Mouse (Mus musculus) liver, embryonic 14.5 days (tissue): ENCODE measurements around the gene Prpf38a.

Experiments
- CTCF ChIP-seq: IDR thresholded peaks from 2 replicates; pipeline ENCODE4 v1.5.1; 2016; ENCODE audit warnings: antibody characterized with exemption, low read depth, control low read depth
- EP300 ChIP-seq: IDR thresholded peaks from 2 replicates; pipeline ENCODE4 v1.6.1; 2016; ENCODE audit warnings: antibody characterized with exemption, low read depth

DNA sequence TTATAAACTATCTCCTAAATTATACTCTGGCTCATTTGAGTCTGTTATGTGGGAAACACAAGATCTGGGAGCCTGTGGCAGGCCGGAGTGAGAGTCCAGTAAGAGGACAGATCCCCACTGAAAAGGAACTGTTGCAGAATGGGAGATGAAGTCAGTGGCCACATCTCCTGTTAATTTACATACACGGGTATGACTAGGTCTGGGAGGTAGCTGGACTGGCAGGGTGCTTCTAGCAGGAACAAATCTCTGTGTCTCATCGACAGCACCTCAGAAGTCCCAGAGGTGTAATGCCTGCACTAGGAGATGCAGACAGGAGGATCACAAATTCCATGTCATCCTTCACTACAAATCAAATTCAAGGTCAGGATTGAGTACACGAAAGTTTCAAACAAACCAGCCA is 39.5 kb upstream of the Prpf38a start:
- TF ChIP-seq CTCF (no peak), EP300 (no peak)
